Mouse (Mus musculus) embryonic facial prominence, embryonic 11.5 days (tissue): ENCODE measurements at regions not wholly inside any gene's neighbourhood (a gene's known extent, or its start where the extent isn't known, plus 50 kb on each side); places are given as distances from the start of the nearest gene placed in this dataset.

Source experiments
- ATAC-seq: fragments of 200-750 bp; cut with Nextera tagmentation; replicated peaks from 2 replicates; pipeline ENCODE4 v1.8.0; 2017; ENCODE audit warnings: low read depth; ENCODE audit not compliant: insufficient number of reproducible peaks, low FRiP score, low TSS enrichment
- DNase-seq: peaks from one replicate; pipeline ENCODE4 v3.0.0-alpha.2; 2015; ENCODE audit warnings: low spot score
- H3K27ac ChIP-seq: fragments of 300-500 bp; sonication (generic); replicated peaks from 2 replicates; pipeline ENCODE4 v1.5.1; 2014; ENCODE audit warnings: mild to moderate bottlenecking, low read depth, low read length, control low read depth
- H3K27me3 ChIP-seq: fragments of 300-500 bp; sonication (generic); 2 replicates; pipeline ENCODE4 v1.6.1; 2014; ENCODE audit warnings: mild to moderate bottlenecking, low read length, moderate library complexity, mixed read lengths; ENCODE audit not compliant: control insufficient read depth, insufficient read depth
- H3K36me3 ChIP-seq: fragments of 300-500 bp; sonication (generic); replicated peaks from 2 replicates; pipeline ENCODE4 v1.6.1; 2014; ENCODE audit warnings: low read depth, mild to moderate bottlenecking, low read length, moderate library complexity, mixed read lengths; ENCODE audit not compliant: control insufficient read depth, insufficient read depth
- H3K4me1 ChIP-seq: fragments of 300-500 bp; sonication (generic); 2 replicates; pipeline ENCODE4 v1.6.1; 2014; ENCODE audit warnings: low read length, mixed read lengths; ENCODE audit not compliant: control insufficient read depth, insufficient read depth
- H3K4me2 ChIP-seq: fragments of 300-500 bp; sonication (generic); 2 replicates; pipeline ENCODE4 v1.6.1; 2014; ENCODE audit warnings: low read depth, mild to moderate bottlenecking, control low read depth, low read length, moderate library complexity
- H3K4me3 ChIP-seq: fragments of 300-500 bp; sonication (generic); 2 replicates; pipeline ENCODE4 v1.5.1; 2014; ENCODE audit warnings: low read depth, low read length, control low read depth
- H3K9ac ChIP-seq: fragments of 300-500 bp; sonication (generic); replicated peaks from 2 replicates; pipeline ENCODE4 v1.6.1; 2014; ENCODE audit warnings: mild to moderate bottlenecking, control low read depth, low read length
- H3K9me3 ChIP-seq: fragments of 300-500 bp; sonication (generic); replicated peaks from 2 replicates; pipeline ENCODE4 v1.6.1; 2016; ENCODE audit warnings: mild to moderate bottlenecking, low read length, inconsistent platforms, mixed read lengths; ENCODE audit not compliant: control insufficient read depth
- WGBS: fragments of 180-500 bp; shearing (Covaris S2); extraction: QIAGEN DNeasy Blood & Tissue Kit; methylation state at CpG from one replicate; pipeline ENCODE4 v1.1.7; 2014; 5-methylcytosine and 5-hydroxymethylcytosine counted together

GRCm38 (mm10) chr9:115708199-115708934, 200.9 kb upstream of the Gadl1 start:
- Histone ChIP-seq H3K27me3 (no peaks in the 10 kb centered on the region), H3K9ac (no peak overlapping the region), H3K9me3 (no peaks in the 10 kb centered on the region), H3K4me1 (no peaks in the 10 kb centered on the region), H3K4me2 (no peak overlapping the region), H3K4me3 (no peak overlapping the region), H3K27ac (no peak overlapping the region), H3K36me3 (no peaks in the 10 kb centered on the region)
- peak; percentile 24 for DNase-seq
- WGBS: 40% methylated on average over 8 of the region's 8 CpGs
- ATAC-seq: peak; percentile 54; the same call in 1 of the 2 replicates

GRCm38 (mm10) chr9:115710039-115710739, 199.1 kb upstream of the Gadl1 start:
- ATAC-seq (no peak), DNase-seq (peak; percentile 44)
- WGBS: 84% methylated on average over 14 of the region's 14 CpGs
- Histone ChIP-seq H3K36me3 (no peaks in the 10 kb centered on the region), H3K9me3 (no peaks in the 10 kb centered on the region), H3K27ac (no peak overlapping the region), H3K9ac (no peak overlapping the region), H3K4me2 (no peak overlapping the region), H3K4me1 (no peaks in the 10 kb centered on the region), H3K4me3 (no peak overlapping the region), H3K27me3 (no peaks in the 10 kb centered on the region)

DNA sequence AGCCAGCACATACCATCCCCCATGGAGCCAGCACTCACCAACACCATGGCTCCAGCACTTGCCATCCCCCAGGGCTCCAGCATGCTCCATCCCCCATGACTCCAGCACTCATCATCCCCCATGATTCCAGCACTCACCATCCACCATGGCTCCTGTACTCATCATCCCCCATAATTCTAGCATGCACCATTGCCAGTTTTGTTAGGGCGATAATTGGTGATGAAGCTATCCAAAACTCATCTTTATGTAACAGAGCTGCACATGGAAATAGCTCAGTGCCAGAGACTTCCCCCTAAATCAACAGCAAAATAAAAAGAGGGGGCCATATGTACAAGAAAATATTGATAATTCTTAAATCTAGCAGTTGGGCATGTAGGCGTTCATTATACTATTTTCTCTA, 188.9 kb upstream of the Gadl1 start:
- Histone ChIP-seq H3K27ac (no peak overlapping the region), H3K9me3 (no peaks in the 10 kb centered on the region), H3K9ac (no peak overlapping the region), H3K4me2 (no peak overlapping the region), H3K4me3 (no peak overlapping the region), H3K27me3 (no peaks in the 10 kb centered on the region), H3K4me1 (no peaks in the 10 kb centered on the region), H3K36me3 (no peaks in the 10 kb centered on the region)
- 97% methylated on average over 2 of the region's 2 CpGs for WGBS
- DNase-seq (no peak), ATAC-seq (no peak)

- H3K4me1 ChIP-seq: no peaks in the 10 kb centered on the region
- H3K9me3 ChIP-seq: no peaks in the 10 kb centered on the region
- H3K4me3 ChIP-seq: no peak overlapping the region
- no peak overlapping the region for H3K27ac ChIP-seq
- no peak overlapping the region for H3K9ac ChIP-seq
- no peaks in the 10 kb centered on the region for H3K36me3 ChIP-seq
- H3K4me2 ChIP-seq: no peak overlapping the region
- 96% methylated on average over 2 of the region's 2 CpGs for WGBS
- no peak for ATAC-seq
- DNase-seq: no peak
- no peaks in the 10 kb centered on the region for H3K27me3 ChIP-seq
Measured at GRCm38 (mm10) chr9:115720841-115721240, 188.4 kb upstream of the Gadl1 start.

GRCm38 (mm10) chr9:115724063-115724462, 185.2 kb upstream of the Gadl1 start:
- no peak for ATAC-seq
- Histone ChIP-seq H3K4me3 (no peak overlapping the region), H3K36me3 (no peaks in the 10 kb centered on the region), H3K27ac (no peak overlapping the region), H3K4me2 (no peak overlapping the region), H3K4me1 (no peaks in the 10 kb centered on the region), H3K9ac (no peak overlapping the region), H3K9me3 (no peaks in the 10 kb centered on the region), H3K27me3 (no peaks in the 10 kb centered on the region)
- no peak for DNase-seq
- WGBS: 24% methylated on average over 2 of the region's 2 CpGs

DNA sequence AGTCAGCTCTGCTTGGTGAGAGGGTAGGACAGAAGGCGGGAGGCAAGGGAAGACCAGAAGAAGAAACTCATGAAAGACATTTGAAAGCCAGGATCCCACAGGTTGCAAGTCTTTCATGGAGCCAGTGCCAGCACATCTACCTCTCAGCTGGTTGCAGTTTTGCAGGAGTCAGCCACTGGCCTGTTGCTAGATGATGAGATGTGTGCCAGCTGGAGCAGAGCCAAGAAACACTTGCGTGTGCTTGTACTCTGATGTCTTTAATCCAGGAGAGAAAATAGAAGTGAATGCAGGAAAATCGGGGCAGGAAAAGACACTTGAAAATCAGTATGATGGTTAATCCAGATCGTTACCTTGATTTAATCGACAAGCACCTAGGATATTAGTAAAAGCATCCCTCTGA, 181.9 kb upstream of the Gadl1 start:
- no peak for DNase-seq
- no peak overlapping the region for H3K4me2 ChIP-seq
- H3K27ac ChIP-seq: no peak overlapping the region
- no peaks in the 10 kb centered on the region for H3K36me3 ChIP-seq
- no peaks in the 10 kb centered on the region for H3K9me3 ChIP-seq
- no peaks in the 10 kb centered on the region for H3K27me3 ChIP-seq
- H3K4me3 ChIP-seq: no peak overlapping the region
- 84% methylated on average over 5 of the region's 5 CpGs for WGBS
- no peak overlapping the region for H3K9ac ChIP-seq
- no peaks in the 10 kb centered on the region for H3K4me1 ChIP-seq
- ATAC-seq: no peak

DNA sequence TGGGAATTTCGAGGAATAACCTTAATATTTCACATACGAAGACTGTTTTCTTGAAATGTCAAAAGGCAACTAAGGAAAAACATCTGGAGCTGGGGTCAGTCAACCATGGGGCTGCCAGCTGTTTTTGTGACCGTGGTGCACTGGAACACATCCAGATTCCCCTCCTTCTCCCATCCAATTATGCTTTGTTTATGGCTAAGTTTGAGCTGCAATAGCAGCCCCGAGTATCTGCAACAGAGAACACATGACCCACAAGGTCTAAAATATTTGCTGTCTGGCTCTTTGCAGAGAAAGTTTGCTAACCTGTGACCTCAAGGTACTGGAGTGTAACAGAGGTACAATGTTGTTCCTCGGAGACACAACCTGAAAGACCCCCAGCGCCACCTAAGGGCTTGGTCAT, 177.7 kb upstream of the Gadl1 start:
- Histone ChIP-seq H3K4me3 (no peak overlapping the region), H3K4me2 (no peak overlapping the region), H3K4me1 (no peaks in the 10 kb centered on the region), H3K27ac (no peak overlapping the region), H3K36me3 (no peaks in the 10 kb centered on the region), H3K9ac (no peak overlapping the region), H3K27me3 (no peaks in the 10 kb centered on the region), H3K9me3 (no peaks in the 10 kb centered on the region)
- 34% methylated on average over 6 of the region's 6 CpGs for WGBS
- ATAC-seq: no peak
- DNase-seq: peak; percentile 38

DNA sequence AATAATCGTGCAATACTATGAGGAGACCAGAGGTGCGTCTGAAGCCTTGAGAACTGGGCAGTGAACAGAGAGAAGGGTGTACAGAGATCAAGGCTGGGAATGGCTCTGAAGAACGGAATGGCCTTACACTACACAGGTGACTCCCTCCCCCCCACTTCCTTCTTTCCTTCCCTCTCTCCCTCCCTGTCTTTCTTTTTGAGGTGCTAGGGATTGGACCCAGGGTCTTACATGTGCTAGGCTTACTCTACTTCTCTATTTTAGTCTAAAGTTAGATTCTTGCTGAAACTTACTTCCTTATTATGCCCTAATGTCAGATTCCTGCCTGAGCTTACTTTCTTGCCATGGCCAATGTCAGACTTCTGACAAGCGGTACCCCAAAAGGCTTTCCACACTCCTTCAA, 176.2 kb upstream of the Gadl1 start:
- ATAC-seq (no peak), DNase-seq (no peak)
- Histone ChIP-seq H3K27me3 (no peaks in the 10 kb centered on the region), H3K9ac (no peak overlapping the region), H3K4me3 (no peak overlapping the region), H3K36me3 (no peaks in the 10 kb centered on the region), H3K9me3 (no peaks in the 10 kb centered on the region), H3K4me2 (no peak overlapping the region), H3K27ac (no peak overlapping the region), H3K4me1 (no peaks in the 10 kb centered on the region)
- WGBS: 85% methylated on average over 4 of the region's 4 CpGs
